Mouse (Mus musculus): ENCODE results near the gene Zmym4.

Gene Zmym4

DNA sequence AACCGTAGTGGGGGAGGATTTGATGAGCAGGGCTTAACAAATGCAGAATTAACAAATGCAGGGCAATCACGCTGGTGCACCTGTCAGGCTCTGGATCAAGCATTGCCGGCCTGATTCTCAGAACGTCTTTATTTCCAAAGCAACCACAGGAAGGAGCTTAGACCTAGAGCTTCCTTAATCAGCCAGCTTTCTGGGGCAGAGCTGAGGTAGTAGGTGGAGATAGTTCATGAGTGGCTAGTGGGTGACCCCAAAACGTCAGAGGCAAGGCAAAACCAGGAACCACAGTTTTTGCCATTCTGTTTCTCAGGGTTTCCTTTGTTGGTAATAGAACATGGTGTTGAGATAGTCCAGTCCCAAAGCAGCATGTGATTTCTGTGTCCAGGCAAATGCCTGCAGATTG lies 153.1 kb downstream of the Zmym4 start:
- no peak for DNase-seq

DNA sequence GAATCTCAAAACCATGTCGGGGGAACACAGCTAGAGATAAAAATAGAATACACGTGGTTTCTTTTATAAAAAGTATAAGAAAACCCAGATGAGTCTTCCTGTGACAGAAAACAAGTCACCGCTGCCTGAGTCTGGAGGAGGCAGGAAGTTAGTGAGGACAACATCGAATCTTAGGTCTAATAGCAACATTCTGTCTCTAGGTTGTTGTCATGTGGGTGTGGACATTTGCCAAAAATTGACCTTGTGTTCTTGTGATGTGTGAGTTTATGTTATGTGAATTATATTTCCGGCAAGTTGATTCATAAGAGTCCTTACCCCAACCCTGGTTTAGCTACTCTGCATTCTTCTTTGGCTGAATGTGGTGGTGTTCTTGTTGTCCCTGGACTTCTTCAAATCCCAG lies 154.7 kb downstream of the Zmym4 start:
- no peak for DNase-seq

All from cerebellum, postnatal 14 days (tissue).